Mouse (Mus musculus): ENCODE data around the gene Il1a. TPM values are rescaled to one million over a fixed set of nuclear protein-coding genes. Genes with fewer than 3 reads are reported as not detected.
A peak's percentile ranks its signal among the peaks of the same experiment; 100 is the strongest.

Il1a gene
- polyA plus RNA-seq, 1 experiment from 2014 or later = 0.20 TPM

GRCm38 (mm10) chr2:129306020-129306419 is 3.8 kb downstream of the Il1a start:
- no peak overlapping the region for H3K27ac ChIP-seq (replicated peaks)
- no peaks in the 10 kb centered on the region for H3K9me3 ChIP-seq (replicated peaks)
- no peaks in the 10 kb centered on the region for H3K36me3 ChIP-seq
- ATAC-seq (ENCODE audit: low FRiP score) = no peak
- H3K4me1 ChIP-seq = no peaks in the 10 kb centered on the region
- H3K4me2 ChIP-seq = no peak overlapping the region
- no peak overlapping the region for H3K9ac ChIP-seq (replicated peaks)
- no peaks in the 10 kb centered on the region for H3K27me3 ChIP-seq (replicated peaks)
- no peak overlapping the region for H3K4me3 ChIP-seq (replicated peaks)
- WGBS = 83% methylated on average over 4 of the region's 4 CpGs

- no peaks in the 10 kb centered on the region for H3K9me3 ChIP-seq (replicated peaks)
- peak; percentile 86 for ATAC-seq (ENCODE audit: low FRiP score)
- no peaks in the 10 kb centered on the region for H3K27me3 ChIP-seq (replicated peaks)
- H3K36me3 ChIP-seq = no peaks in the 10 kb centered on the region
- H3K9ac ChIP-seq (replicated peaks) = peak overlapping the region; percentile 80
- peak overlapping the region; percentile 79 for H3K4me3 ChIP-seq (replicated peaks)
- H3K27ac ChIP-seq (replicated peaks) = peak overlapping the region; percentile 97
- H3K4me2 ChIP-seq = peak overlapping the region; percentile 95
- WGBS = under 1% methylated on average over 10 of the region's 10 CpGs
- H3K4me1 ChIP-seq = peaks cover 11% of the 10 kb centered on the region
These were observed 12.2 kb downstream of the Il1a start for GRCm38 (mm10) chr2:129297589-129297982.

- H3K9ac ChIP-seq (replicated peaks) = peak within 1 kb of the TSS; percentile 80
- peak within 1 kb of the TSS; percentile 95 for H3K4me2 ChIP-seq
- peaks cover 11% of the 10 kb centered on the region for H3K4me1 ChIP-seq
- H3K4me3 ChIP-seq (replicated peaks) = peak within 1 kb of the TSS; percentile 79
- peak; percentile 100 for ATAC-seq (ENCODE audit: low FRiP score)
- H3K36me3 ChIP-seq = no peaks in the 10 kb centered on the region
- H3K9me3 ChIP-seq (replicated peaks) = no peaks in the 10 kb centered on the region
- H3K27ac ChIP-seq (replicated peaks) = peak within 1 kb of the TSS; percentile 97
- whole genome bisulfite sequencing = under 1% methylated on average over 50 of the region's 50 CpGs
- H3K27me3 ChIP-seq (replicated peaks) = no peaks in the 10 kb centered on the region
These were observed 12.8 kb downstream of the Il1a start, which contains the start of gene Ckap2l for GRCm38 (mm10) chr2:129296671-129297588. TSS of gene Ckap2l (minus strand) at chr2:129297212.

GRCm38 (mm10) chr2:129296086-129296485 is 13.7 kb downstream of the Il1a start:
- peaks cover 11% of the 10 kb centered on the region for H3K4me1 ChIP-seq
- no peaks in the 10 kb centered on the region for H3K27me3 ChIP-seq (replicated peaks)
- H3K9ac ChIP-seq (replicated peaks) = no peak overlapping the region
- no peaks in the 10 kb centered on the region for H3K36me3 ChIP-seq
- no peak overlapping the region for H3K27ac ChIP-seq (replicated peaks)
- ATAC-seq (ENCODE audit: low FRiP score) = no peak
- 52% methylated on average over 5 of the region's 5 CpGs for WGBS
- peak overlapping the region; percentile 79 for H3K4me3 ChIP-seq (replicated peaks)
- peak overlapping the region; percentile 95 for H3K4me2 ChIP-seq
- no peaks in the 10 kb centered on the region for H3K9me3 ChIP-seq (replicated peaks)

GRCm38 (mm10) chr2:129295075-129295474 is 14.7 kb downstream of the Il1a start:
- no peak overlapping the region for H3K4me3 ChIP-seq (replicated peaks)
- ATAC-seq (ENCODE audit: low FRiP score) = no peak
- WGBS = 93% methylated on average over 5 of the region's 5 CpGs
- H3K27ac ChIP-seq (replicated peaks) = no peak overlapping the region
- no peak overlapping the region for H3K4me2 ChIP-seq
- no peaks in the 10 kb centered on the region for H3K36me3 ChIP-seq
- H3K4me1 ChIP-seq = peaks cover 11% of the 10 kb centered on the region
- H3K9me3 ChIP-seq (replicated peaks) = no peaks in the 10 kb centered on the region
- H3K9ac ChIP-seq (replicated peaks) = no peak overlapping the region
- no peaks in the 10 kb centered on the region for H3K27me3 ChIP-seq (replicated peaks)

GRCm38 (mm10) chr2:129273823-129274222 is 35.9 kb downstream of the Il1a start:
- no peaks in the 10 kb centered on the region for H3K9me3 ChIP-seq (replicated peaks)
- no peak overlapping the region for H3K9ac ChIP-seq (replicated peaks)
- WGBS = 96% methylated on average over 5 of the region's 5 CpGs
- H3K27ac ChIP-seq (replicated peaks) = no peak overlapping the region
- H3K4me2 ChIP-seq = no peak overlapping the region
- no peak overlapping the region for H3K4me3 ChIP-seq (replicated peaks)
- H3K36me3 ChIP-seq = no peaks in the 10 kb centered on the region
- ATAC-seq (ENCODE audit: low FRiP score) = no peak
- H3K4me1 ChIP-seq = no peaks in the 10 kb centered on the region
- no peaks in the 10 kb centered on the region for H3K27me3 ChIP-seq (replicated peaks)

GRCm38 (mm10) chr2:129270621-129271020 is 39.2 kb downstream of the Il1a start:
- ATAC-seq (ENCODE audit: low FRiP score) = no peak
- H3K4me2 ChIP-seq = no peak overlapping the region
- no peak overlapping the region for H3K9ac ChIP-seq (replicated peaks)
- H3K4me1 ChIP-seq = no peaks in the 10 kb centered on the region
- H3K27ac ChIP-seq (replicated peaks) = no peak overlapping the region
- no peaks in the 10 kb centered on the region for H3K9me3 ChIP-seq (replicated peaks)
- H3K36me3 ChIP-seq = 0 out of 2 replicates have a peak, but pooled peaks cover 3% of the 10 kb centered on the region
- WGBS = 89% methylated on average over 9 of the region's 9 CpGs
- H3K27me3 ChIP-seq (replicated peaks) = no peaks in the 10 kb centered on the region
- H3K4me3 ChIP-seq (replicated peaks) = no peak overlapping the region

GRCm38 (mm10) chr2:129269986-129270385 is 39.8 kb downstream of the Il1a start:
- Histone ChIP-seq H3K4me2 (no peak overlapping the region), H3K4me3 (replicated peaks) (no peak overlapping the region), H3K9ac (replicated peaks) (no peak overlapping the region), H3K27ac (replicated peaks) (no peak overlapping the region), H3K9me3 (replicated peaks) (no peaks in the 10 kb centered on the region), H3K27me3 (replicated peaks) (no peaks in the 10 kb centered on the region), H3K36me3 (0 out of 2 replicates have a peak, but pooled peaks cover 3% of the 10 kb centered on the region), H3K4me1 (no peaks in the 10 kb centered on the region)
- 96% methylated on average over 5 of the region's 5 CpGs for WGBS
- no peak for ATAC-seq (ENCODE audit: low FRiP score)

GRCm38 (mm10) chr2:129269161-129269643 is 40.6 kb downstream of the Il1a start:
- WGBS = 96% methylated on average over 12 of the region's 12 CpGs
- Histone ChIP-seq H3K27me3 (replicated peaks) (no peaks in the 10 kb centered on the region), H3K27ac (replicated peaks) (no peak overlapping the region), H3K9me3 (replicated peaks) (no peaks in the 10 kb centered on the region), H3K36me3 (0 out of 2 replicates have a peak, but pooled peaks cover 3% of the 10 kb centered on the region), H3K9ac (replicated peaks) (no peak overlapping the region), H3K4me3 (replicated peaks) (no peak overlapping the region), H3K4me1 (no peaks in the 10 kb centered on the region), H3K4me2 (no peak overlapping the region)
- no peak for ATAC-seq (ENCODE audit: low FRiP score)

GRCm38 (mm10) chr2:129267738-129268137 is 42.0 kb downstream of the Il1a start:
- no peak overlapping the region for H3K9ac ChIP-seq (replicated peaks)
- 93% methylated on average over 5 of the region's 5 CpGs for WGBS
- no peak for ATAC-seq (ENCODE audit: low FRiP score)

GRCm38 (mm10) chr2:129265316-129265715 is 44.5 kb downstream of the Il1a start:
- no peak overlapping the region for H3K27ac ChIP-seq (replicated peaks)
- WGBS = 95% methylated on average over 7 of the region's 7 CpGs
- ATAC-seq (ENCODE audit: low FRiP score) = no peak
- H3K9me3 ChIP-seq (replicated peaks) = no peaks in the 10 kb centered on the region
- no peak overlapping the region for H3K9ac ChIP-seq (replicated peaks)
- 0 out of 2 replicates have a peak, but pooled peaks cover 3% of the 10 kb centered on the region for H3K36me3 ChIP-seq
- no peaks in the 10 kb centered on the region for H3K4me1 ChIP-seq
- no peak overlapping the region for H3K4me2 ChIP-seq
- no peak overlapping the region for H3K4me3 ChIP-seq (replicated peaks)
- H3K27me3 ChIP-seq (replicated peaks) = no peaks in the 10 kb centered on the region

More at GRCm38 (mm10) chr2:129267738-129268137, 42.0 kb downstream of the Il1a start:
- Histone ChIP-seq H3K36me3 (0 out of 2 replicates have a peak, but pooled peaks cover 3% of the 10 kb centered on the region), H3K4me3 (replicated peaks) (no peak overlapping the region), H3K27ac (replicated peaks) (no peak overlapping the region), H3K9me3 (replicated peaks) (no peaks in the 10 kb centered on the region), H3K4me2 (no peak overlapping the region), H3K27me3 (replicated peaks) (no peaks in the 10 kb centered on the region), H3K4me1 (no peaks in the 10 kb centered on the region)

GRCm38 (mm10) chr2:129263073-129263472 is 46.7 kb downstream of the Il1a start:
- H3K9ac ChIP-seq (replicated peaks) = no peak overlapping the region
- no peak overlapping the region for H3K4me2 ChIP-seq
- no peak for ATAC-seq (ENCODE audit: low FRiP score)
- H3K27me3 ChIP-seq (replicated peaks) = 0 out of 2 replicates have a peak, but pooled peaks cover 3% of the 10 kb centered on the region
- no peak overlapping the region for H3K4me3 ChIP-seq (replicated peaks)
- H3K9me3 ChIP-seq (replicated peaks) = no peaks in the 10 kb centered on the region
- peaks cover 4% of the 10 kb centered on the region; the same call in 1 of the 2 replicates for H3K4me1 ChIP-seq
- 83% methylated on average over 5 of the region's 5 CpGs for WGBS
- no peaks in the 10 kb centered on the region for H3K36me3 ChIP-seq
- no peak overlapping the region for H3K27ac ChIP-seq (replicated peaks)
